Mouse (Mus musculus): Measurements from ENCODE around the gene Birc7.

Birc7 gene

GRCm38 (mm10) chr2:180928723-180929122 is at the start of gene Birc7:
TSS of gene Birc7 (plus strand) at chr2:180929023.
- in situ Hi-C loops (cut with MboI): no loop called here

GRCm38 (mm10) chr2:180879365-180880067 is 49.3 kb upstream of the Birc7 start:
- in situ Hi-C loops (cut with MboI): no loop called here

- in situ Hi-C loops (cut with MboI): no loop called here
Observed at GRCm38 (mm10) chr2:180881281-180881680, 47.5 kb upstream of the Birc7 start.

GRCm38 (mm10) chr2:180885270-180885669 is 43.6 kb upstream of the Birc7 start:
- in situ Hi-C loops (cut with MboI): no loop called here

- in situ Hi-C loops (cut with MboI): no loop called here
Observed at GRCm38 (mm10) chr2:180889271-180889920, 39.4 kb upstream of the Birc7 start.

GRCm38 (mm10) chr2:180889921-180890280 is 38.9 kb upstream of the Birc7 start:
- in situ Hi-C loops (cut with MboI): no loop called here

GRCm38 (mm10) chr2:180890422-180891074 is 38.3 kb upstream of the Birc7 start:
- in situ Hi-C loops (cut with MboI): no loop called here

GRCm38 (mm10) chr2:180891075-180891834 is 37.6 kb upstream of the Birc7 start:
- in situ Hi-C loops (cut with MboI): no loop called here

GRCm38 (mm10) chr2:180891835-180892323 is 36.9 kb upstream of the Birc7 start:
- in situ Hi-C loops (cut with MboI): no loop called here

GRCm38 (mm10) chr2:180892841-180893521 is 35.8 kb upstream of the Birc7 start:
- in situ Hi-C loops (cut with MboI): no loop called here

GRCm38 (mm10) chr2:180893537-180894028 is 35.2 kb upstream of the Birc7 start:
- in situ Hi-C loops (cut with MboI): no loop called here

- in situ Hi-C loops (cut with MboI): no loop called here
Observed at GRCm38 (mm10) chr2:180894029-180894623, 34.7 kb upstream of the Birc7 start.

- in situ Hi-C loops (cut with MboI): no loop called here
Observed at GRCm38 (mm10) chr2:180894734-180895133, 34.1 kb upstream of the Birc7 start.

GRCm38 (mm10) chr2:180895321-180895720 is 33.5 kb upstream of the Birc7 start:
- in situ Hi-C loops (cut with MboI): no loop called here

GRCm38 (mm10) chr2:180895837-180896525 is 32.8 kb upstream of the Birc7 start:
- in situ Hi-C loops (cut with MboI): no loop called here

GRCm38 (mm10) chr2:180896819-180897625 is 31.8 kb upstream of the Birc7 start:
- in situ Hi-C loops (cut with MboI): no loop called here

- in situ Hi-C loops (cut with MboI): no loop called here
Observed at GRCm38 (mm10) chr2:180897857-180898256, 31.0 kb upstream of the Birc7 start.

- in situ Hi-C loops (cut with MboI): no loop called here
Observed at GRCm38 (mm10) chr2:180902086-180902485, 26.7 kb upstream of the Birc7 start.

GRCm38 (mm10) chr2:180904435-180905208 is 24.2 kb upstream of the Birc7 start:
- in situ Hi-C loops (cut with MboI): no loop called here
